Mouse (Mus musculus): ENCODE measurements around the gene Gtf2h4.

DNA sequence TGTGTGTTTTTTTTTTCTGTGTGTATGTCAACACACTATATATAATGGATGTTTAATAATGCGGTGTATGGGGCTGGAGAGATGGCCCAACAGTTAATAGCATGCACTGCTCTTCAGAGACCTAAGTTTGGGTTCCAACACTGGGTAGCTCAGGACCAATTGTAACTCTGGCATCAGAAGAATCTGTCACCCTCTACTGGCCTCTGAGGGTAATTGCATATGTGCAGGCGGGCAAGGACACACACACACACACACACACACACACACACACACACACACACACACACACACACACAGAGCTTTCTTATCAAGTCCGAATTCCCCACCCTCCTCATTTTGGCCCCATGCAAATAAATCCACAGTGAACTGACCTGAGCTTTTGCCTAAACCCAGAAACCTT lies 38.3 kb downstream of the Gtf2h4 start:
- TF ChIP-seq CTCF (IDR thresholded peaks at IDR 0.05; ENCODE audit: low read depth) (peak; percentile 57), EP300 (optimal IDR thresholded peaks at IDR 0.05) (no peak)

Data from stomach, postnatal 0 days (tissue).